Mouse (Mus musculus) urinary bladder, adult 18-20 months (tissue): ENCODE measurements around the gene Ccdc162.
A peak's percentile ranks its signal among the peaks of the same experiment; 100 is the strongest.

Experiments
- DNase-seq, 2 experiments: peaks; one replicate each; pipeline ENCODE4 v3.0.0; 2022; ENCODE audit warnings: low spot score in 2 of 2, mixed read lengths in 2 of 2

Ccdc162 gene

DNA sequence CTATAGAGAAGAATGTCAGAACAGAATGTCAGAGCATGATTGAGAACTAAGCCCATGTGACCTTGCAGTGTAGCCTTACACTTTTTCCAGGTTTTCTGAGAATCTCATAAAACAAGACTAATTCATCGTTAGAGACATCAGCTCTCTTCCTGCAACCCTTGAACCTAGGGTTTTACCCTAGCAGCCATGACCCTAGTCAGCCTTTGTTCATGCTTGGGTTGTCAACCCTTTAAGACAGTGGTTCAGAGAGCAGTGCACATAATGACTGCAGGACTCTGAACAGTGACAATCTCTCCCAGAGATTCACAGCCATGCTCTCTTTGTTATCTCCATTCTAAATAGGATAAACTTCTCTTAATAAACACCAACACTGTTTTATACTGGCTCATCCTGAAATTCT is 137.9 kb downstream of the Ccdc162 start:
- DNase-seq: no peak

DNA sequence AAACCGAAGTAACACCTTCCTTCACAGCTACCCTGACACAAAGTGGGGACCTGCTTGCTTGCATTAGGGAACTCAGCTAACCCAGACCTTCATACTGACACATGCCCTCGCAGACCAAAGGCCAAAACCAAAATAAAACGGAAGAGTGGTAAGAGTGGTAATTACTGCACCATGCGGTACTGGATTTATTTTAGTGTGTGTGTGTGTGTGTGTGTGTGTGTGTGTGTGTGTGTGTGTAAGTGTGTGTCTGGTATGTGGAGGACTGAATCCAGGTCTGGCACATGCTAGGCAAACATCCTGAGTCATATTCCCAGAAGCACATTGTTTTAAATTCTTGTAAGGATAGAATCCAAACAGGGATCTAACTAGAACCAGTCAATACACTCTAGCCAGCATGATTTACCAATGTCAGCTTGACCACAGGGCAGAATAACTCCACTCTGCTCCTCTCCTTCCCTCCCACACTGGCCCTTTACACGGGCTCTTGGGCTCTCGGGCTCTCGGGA is 140.1 kb downstream of the Ccdc162 start:
- DNase-seq: no peak

DNA sequence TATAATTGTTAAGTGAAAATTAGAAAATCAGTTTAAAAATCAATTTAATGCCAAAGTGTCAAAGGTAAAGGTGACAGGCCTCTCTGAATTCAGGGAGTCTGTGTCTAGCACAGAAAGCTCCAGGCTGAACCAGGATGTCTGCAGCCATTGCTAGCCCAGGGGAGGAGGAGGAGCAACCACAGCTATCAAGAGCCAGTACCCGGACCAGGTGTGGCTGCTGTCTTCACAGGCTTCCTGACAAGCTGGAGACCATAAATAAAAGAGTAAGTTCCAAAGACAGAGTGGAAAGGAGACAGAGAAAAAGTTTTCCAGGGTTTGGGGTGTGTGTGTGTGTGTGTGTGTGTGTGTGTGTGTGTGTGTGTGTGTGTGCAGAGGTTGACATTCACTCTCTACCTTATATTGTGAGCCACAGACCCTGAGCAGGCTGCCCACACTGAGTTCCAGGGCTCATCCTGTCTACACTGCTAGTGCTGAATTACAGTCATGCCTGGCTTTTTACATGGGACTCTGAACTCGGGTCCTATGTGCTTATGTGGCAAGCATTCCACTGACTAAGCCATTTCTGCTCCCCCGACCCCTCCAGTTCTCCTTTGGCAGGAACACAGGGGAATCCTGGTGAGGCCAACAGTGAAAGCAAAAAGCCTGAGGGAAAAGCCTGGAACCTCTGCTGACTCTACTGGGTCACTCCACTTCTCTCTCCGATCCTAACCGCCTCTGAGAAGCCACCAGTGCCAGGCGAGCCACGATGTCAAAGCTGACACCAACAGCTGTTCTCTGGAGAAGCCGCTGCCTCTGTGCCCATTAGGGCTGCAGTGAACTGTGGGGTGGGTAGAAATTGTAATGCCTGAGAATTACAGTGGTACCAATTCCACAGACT is 140.7 kb downstream of the Ccdc162 start:
- no peak for DNase-seq

DNA sequence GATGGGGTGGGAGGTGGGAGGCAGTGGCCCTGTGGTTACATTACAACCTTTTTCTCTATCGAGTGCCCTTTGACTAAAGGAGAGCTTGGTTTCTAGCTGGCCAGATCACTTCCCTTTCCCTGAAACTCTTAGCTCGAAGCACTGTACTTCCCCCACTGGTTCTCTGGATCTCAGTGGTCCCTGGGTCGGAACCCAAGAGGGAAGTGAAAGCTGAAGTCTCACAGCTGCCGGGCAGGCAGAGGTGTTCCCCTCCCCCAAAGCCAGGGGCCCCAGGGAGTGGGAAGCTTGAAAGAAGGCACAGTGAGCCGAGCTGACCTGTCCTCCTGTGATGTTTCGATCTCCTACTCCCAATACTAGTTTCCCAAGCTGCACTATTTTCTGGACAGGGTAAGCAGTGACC is 143.2 kb downstream of the Ccdc162 start:
- no peak for DNase-seq

DNA sequence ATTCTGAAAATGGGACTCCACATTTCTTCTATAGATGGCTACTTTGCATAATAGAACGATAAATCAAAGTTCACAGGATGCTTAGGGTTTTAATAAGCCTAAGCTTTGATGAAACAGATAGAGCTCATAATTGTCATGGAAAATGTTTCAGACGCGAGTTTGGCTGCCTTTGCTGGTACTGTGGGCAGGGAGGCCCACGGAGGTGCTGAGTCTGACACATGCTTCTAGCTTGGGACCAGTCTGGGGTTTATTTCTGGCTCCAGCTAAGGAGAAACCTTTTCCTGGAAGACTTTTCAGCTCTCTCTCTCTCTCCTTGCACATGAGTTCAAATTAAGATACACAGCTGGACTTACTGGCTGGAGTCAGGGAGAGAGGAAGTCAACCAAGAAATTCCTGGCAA is 144.2 kb downstream of the Ccdc162 start:
- no peak for DNase-seq

DNA sequence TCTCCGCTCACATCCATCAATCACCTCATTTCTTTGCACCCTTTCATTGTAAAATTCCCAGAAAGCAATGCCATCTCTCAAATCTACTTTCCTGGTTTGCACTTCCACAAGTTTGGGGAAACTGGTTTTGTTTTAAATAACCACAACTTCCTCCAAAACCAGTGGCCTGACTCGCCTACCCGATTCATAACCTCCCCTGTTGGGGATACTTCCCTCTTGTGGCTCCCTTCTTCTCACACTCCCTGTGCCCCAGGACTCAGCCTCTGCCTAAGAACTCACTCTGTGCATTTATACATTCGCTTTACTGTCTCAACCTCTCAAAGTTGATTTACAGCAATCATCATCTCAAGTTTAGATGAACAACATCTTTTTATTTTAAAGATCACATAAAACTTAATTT is 145.4 kb downstream of the Ccdc162 start:
- no peak for DNase-seq

DNA sequence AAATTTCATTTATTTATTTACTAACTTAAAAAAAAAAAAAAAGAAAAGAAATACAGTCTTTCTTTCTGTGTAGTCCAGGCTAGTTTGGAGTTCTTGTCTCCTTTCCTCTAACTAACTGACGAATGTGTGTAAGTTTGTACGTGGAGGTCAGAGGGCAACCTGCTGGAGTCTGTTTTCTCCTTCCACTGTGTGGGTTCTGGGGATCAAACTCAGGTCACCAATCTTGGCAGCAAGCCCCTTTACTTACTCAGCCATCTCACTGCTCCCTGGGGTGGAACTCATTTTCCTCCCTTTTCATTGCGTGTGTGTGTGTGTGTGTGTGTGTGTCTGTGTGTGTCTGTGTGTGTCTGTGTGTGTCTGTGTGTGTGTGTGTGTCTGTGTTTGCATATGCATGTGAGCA is 148.1 kb downstream of the Ccdc162 start:
- no peak for DNase-seq

DNA sequence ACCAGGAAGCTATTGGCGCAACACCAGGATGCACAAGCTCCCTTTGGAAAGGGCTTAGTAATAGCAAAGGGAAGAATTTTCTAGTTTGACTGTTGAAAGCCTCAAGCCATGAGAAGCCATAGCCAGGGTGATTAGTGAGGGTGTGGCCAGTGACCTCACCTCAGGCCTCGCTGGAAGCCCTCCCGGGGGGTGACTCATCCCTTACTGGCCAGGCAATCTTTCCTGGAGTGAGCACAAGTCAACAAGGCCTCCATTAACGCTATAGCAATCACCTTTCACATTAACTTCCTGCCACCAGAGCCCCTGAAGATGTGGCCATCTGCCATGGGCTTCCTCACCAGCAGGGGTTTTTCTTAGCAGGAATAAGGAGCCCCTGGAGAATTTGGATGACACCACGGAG is 151.3 kb downstream of the Ccdc162 start:
- peak; percentile 25 to 76 for DNase-seq

DNA sequence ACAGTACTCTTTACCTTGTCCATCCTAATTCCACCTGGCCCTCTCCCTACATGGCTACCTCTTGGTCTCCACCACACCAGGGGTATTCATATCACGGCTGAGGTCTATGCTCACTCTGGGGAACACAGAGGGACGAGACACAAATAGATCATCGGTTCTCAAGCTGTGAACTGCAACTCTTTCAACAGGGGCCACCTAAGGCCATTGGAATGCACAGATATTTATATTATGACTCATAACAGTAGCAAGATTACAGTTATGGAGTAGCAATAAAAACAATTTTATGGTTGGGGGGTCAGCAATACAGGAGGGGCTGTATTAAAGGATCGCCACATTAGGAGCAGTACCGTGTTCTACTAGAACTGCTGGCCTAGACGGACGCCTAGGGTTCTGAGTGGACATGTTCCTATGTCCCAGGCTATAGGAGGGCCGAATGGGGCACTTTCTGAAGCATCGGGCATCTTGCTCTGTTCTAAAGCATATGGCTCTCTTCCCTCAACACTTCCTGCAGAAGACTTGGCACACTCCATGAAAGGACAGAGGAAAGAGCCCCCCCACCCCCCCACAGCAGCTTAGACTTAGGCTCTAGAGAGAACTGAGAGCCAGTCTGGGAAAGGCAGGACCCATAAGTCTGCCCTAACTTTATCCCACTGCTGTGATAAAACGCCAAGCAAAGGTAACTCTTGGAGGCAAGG is 154.6 kb downstream of the Ccdc162 start:
- DNase-seq: no peak

DNA sequence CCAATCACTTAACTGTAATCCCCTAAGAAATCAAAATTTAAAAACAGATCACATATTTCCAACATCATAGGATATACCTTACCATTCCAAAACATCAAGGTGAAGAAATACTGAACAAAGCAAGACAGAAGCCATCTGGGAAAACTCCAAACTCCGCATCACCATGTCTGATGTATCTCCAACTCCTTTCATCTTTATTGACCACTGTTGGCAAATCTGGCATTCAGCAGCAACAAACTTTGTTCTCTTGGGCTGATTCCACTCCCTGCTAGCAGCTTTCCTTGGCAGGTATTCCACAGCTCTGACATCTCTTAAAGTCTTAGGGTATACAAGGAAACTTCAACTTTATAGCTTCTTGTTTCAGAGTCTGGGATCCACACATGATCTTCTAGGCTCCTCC is 158.0 kb downstream of the Ccdc162 start:
- no peak for DNase-seq

DNA sequence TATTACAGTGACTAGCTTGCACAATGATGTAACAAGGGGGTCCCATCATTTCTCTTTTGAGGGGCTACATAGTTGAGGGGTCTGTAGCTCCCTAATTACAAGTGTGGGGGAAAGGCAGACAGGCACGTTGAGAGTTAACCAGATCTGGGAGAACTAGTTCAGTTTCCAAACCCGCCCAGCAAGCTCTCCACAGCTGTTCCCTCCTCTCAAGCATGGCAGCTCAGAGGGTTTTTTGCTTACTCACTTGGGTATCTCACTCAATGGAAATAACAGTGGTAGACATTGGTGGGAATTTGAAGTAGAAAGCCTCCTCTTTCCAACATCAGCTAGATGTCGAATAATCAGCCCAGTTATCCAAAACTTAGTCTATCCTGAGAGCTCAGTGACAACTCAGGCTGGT is 161.4 kb downstream of the Ccdc162 start:
- DNase-seq: no peak

DNA sequence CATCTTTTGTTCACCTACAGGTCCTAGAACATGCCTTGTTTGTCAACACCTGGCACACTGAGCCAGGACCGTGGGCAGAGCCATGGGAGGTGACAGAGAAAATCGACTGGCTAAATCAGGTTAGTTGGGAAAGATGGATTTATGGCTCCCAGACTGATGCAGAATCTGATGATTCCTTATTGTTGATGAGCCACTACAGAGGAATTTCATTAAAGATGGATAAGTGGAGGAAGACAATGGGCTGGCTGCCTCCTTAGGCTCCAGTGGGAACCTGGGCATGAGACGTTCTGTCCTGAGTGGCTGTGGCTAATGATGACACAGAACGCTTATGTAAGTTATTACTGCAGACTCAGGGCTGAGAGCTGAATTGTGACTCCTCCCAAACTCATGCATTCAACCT is 162.7 kb downstream of the Ccdc162 start:
- no peak for DNase-seq

DNA sequence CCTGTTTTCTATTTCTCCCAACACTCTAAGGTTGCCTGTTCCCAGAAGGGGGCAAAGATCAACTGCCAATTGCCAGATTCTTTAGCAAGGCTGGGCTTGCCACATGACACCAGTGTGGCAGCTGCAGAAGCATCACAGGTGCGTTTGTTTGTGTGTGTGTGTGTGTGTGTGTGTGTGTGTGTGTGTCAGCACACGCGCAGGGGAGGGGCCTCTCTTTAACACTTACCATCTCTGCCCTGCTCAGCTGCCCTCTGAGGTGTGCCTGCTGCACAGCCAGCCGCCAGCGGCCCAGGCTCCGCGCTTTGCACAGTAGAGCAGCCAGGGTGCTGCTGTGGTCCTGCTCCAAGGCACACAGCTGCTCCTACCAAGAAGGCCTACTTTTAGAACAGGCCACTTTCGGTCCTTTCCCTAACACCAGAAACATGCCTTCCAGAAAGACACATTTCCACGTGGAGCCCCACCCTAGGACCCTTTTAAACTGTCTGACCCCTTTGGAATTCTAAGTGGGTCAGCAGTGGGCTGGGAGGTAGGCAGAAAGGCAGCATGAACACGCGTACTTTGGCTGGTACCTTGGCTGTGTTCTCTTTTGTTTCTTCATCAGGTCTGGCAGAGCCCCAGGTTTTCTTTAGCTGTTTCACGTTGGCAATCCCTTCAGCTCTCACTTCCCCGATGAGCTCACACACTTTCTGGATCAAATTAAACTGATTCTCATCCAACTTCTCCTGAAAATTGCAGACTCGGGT is 163.4 kb downstream of the Ccdc162 start:
- no peak for DNase-seq

DNA sequence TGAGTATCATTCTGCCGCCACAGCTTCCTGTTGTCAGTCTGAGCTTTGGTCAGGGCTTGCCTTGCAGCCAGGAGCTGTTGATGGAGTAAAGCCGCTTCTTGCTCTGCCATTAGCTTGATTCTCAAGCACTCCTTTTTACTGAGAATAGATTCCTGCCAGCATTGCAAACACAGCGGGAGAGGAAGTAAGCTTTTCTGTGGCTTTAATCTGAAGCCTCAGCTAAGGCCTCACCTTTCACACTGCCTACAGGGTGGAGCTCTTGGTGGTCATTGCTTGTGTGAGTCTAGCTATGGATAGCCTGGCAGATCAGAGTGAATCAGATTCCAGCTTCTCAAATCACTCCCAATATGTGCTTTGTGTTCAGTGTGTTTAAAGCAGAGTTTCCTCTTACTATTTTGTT is 164.1 kb downstream of the Ccdc162 start:
- DNase-seq: no peak

DNA sequence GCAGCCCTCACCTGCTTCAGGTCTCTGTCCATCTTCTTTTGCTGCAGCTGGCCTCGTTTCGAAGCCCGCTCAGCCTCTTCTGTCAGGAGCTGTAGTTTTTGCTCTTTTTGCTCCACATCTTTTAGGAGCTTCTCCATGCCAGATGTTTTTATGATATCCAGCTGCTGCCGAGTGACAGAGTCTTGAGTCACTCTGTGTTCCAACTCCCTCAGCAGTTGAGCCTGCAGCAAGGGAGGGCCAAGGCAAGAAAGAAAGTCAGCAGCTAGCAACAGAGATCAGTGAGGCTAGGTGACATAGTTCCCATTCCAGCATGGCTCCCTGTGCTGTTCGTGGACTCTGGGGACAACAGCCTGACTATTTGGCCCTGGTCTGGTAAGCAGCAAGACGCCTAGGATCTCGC is 165.7 kb downstream of the Ccdc162 start:
- DNase-seq: peak in 1 of 2 experiments; percentile 17

DNA sequence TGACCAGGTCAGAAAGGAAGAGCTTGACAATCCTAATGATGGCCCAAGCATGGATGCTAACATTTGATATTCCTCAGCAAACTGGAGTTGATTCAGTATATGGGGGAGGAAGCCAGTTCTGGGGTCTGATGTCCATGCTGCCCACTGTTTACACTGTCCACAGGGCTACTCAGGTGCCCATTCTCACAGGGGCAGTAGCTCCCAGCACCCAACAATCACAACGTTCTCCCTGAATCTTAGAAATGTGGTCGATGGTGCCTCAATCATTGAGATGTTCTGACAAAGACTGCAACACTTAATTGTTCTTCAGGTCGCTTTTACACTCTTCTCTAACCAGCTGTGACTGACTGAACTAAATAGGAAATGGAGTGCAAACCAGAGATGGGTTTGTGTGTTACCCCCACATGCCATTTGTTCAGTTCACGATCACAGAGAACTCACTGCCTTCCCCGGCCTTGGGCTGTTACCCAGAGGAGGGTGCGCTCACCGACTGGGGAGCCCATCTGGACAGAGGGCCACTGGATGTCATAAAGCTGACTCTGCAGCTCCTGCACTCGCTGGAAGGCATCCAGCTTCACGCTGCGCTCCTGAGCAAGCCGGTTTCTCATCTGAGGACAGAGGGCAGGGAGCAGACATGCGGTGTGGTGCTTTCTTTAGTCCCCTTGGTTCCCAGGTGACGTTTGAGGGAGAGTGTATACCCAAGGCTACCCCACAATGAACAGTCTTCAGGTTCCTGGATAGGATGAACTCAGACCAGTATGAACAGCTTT is 169.9 kb downstream of the Ccdc162 start:
- DNase-seq: no peak

DNA sequence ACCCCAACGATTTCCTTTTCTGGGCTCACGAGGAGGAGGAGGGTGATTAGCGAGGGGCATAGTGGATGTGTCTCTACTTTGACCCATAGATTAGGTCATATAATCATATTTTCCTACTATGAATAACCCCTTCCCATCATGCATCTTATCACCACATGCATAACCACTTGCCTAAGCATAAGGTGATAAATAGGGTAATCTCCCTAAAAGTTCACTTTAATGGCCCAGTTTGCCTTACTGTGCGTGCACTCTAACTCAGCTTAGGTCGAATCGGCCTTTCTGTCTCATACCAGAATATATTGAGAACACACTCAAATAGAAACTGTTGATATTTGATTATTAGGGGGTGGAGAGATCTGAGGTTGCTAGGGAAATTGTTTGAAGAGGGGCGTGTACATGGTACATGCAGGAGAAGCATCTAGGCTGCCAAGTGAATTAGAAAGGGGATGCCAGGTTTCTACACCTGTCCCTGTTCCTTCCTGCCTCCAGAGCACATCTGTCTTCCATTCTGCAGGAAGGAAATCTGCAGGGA is 171.1 kb downstream of the Ccdc162 start:
- DNase-seq: no peak

DNA sequence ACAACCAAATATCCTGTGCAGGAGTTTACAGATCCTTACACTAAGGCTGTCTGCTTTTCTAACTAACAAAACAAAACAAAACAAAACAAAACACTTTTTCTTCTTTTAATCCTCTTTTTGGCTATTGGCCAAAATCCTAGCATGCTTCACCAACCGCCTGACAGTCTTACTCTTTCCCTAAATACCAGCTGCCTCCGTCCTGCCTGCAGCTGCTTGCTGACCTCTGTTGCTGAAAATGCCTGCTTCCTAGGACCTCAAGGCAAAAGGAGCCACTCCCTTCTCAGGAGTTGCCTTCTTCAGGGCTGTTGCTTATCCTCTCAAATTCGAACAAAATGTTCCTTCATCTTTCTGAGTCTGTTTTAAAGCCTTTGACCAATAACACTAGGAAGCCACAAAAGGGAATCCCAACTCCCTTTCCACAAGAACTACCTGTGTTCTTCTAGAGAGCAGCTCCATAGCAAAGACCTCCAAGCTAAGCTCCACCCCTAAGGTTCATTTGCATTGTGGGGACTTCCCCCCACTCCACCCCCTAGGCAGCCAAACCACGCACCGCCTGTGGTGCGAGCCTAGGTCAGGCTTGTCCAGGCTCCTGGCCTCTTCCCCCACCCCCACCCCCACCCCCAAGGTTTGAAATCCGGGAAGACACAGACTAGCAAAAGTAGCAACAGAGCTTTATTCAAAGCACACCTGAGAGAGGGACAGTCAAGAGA is 171.8 kb downstream of the Ccdc162 start:
- DNase-seq: no peak

DNA sequence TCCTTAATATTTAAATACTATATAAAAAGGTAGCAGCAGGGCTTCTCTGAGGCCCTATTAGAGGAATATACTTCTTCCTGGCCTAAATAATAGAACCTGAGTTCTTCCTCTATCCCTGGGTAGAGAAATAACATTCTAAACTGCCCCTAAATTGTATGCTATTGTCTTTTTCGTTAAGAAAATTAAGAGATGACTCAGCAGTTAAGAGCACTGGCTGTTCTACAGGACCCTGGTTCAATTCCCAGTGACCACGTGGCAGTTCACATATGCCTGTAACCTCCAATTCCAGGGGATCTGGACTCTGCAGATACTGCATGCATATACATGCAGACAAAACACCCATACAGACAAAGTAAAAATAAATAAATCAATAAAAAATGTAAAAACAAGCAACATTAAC is 172.6 kb downstream of the Ccdc162 start:
- DNase-seq: no peak

DNA sequence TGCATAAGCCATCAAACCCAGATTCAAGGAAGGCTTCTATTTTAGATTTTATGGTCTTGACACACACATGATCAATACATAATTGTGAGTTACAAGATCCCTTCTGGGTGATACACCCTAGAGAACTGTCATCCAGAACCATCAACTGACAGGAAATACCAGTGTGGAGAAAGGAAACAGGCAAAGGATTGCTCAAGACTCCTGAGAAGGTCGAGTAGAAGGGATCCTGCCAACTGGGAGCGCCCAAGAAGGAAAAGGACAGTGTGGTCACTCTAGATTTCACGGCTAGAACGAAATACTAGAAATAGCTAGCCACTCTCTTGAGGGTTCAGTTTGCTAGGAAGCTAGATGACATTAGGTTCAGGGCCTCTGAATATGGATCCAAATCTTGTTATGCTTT is 173.0 kb downstream of the Ccdc162 start:
- DNase-seq: no peak

DNA sequence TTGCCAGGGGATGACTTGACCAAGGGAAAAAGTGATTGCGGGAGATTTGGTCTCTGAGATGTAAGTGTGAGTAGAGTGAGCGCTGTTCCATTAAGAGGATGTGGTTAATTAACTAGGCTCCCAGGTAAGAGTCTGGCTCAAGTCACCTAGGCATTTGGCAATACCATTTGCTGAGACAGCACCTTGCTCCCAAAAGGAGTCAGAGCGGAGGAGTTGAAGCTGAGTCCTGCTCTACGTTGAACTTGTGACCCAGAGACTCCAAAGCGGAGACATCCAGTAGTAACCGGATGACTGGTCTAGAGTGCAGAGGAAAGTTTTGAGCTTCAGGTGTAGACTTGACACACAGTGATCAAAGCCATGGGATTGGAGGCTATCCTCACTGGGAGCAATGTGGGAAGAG is 174.4 kb downstream of the Ccdc162 start:
- no peak for DNase-seq
